Mouse (Mus musculus): ENCODE results near the gene Rabif. TPM values are rescaled to one million over a fixed set of nuclear protein-coding genes. Genes with fewer than 3 reads are reported as not detected.

Gene Rabif
- 11.9 TPM for polyA plus RNA-seq (2014; fragmentation: Illumina TruSeq; extraction: RNeasy Lipid Tissue Mini Kit (QIAGEN cat#74804); ENCODE audit: insufficient read depth, low read depth, low replicate concordance)

DNA sequence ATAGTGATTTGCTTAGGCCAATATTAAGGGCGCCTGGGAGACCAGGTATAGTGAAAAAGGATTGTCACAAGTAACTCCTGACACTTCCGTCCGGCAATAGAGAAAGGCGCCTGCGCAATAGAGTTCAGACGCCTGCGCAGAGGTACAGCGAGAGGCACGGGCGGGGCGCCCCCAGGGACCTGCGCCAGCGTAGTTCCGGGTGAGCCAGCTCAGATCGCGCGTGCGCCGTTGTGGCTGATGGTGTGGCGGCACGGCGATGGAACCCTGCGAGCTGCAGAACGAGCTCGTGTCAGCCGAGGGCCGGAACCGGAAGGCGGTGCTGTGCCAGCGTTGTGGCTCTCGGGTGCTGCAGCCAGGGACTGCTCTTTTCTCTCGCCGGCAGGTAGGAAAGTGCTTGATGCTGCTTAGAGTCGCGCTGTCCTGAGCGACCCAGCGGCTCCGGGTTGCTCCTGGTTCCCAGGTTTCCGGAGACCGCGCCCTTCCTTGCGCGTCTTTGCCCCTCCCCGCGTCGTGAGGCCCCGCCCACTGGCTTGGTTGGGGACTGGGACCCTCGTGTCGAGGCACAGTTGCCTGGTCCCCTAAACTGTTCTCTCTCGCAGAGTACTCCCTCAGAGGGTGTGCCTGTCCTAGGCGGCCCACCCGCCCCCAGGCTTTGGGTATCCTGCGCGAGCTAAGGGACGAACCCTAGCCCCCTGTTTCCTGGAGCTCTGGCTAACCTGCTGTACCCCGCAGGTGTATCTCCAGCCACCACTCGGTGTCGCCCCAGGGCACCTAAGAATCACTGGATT is at the start of gene Rabif:
TSS of gene Rabif (plus strand) at position 221 of the 788 bp plus-strand sequence.

DNA sequence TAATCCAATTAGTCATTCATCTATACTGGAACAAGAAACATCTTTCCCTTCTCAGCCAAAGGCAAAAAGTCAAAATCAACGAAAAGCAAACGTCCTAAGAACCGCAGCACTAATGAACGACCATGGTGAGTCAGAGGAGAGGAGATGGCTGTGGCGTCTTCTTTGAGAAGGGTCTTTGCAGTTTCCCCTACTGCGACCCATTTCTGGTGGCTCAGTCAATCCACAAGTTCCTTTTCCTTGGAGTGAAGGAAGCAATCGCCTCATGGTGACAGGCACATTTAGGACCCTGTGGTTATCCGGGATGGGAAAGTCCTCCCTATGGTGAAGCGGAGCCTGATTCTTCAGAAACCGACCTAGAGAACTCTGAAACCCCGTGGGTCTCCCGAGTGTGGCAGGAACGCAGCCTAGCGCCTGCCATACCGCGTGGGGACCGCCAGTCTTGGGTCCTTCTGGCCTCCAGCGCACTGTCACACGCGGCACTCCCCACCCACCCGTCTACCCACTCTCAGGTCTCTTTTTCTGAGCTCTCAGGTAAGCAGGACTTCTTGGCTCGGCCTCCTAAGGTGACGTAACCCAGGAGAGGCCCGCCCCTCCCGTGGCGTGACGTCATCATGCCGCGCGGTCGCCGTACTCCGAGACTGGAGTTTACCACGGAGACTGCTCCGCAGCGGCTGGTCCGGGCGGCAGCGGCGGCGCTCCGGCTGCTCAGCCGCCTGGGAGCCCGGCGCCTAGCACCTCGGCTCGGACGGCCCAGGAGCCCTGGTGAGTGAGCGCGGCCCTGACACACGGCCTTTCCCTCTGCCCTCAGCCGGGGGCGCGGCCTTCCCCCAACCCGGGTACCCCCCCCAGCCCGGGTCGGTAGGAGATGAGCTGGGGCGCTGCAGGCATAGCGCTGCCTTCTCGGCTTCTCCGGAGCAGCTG is 39.3 kb upstream of the Rabif start, which contains the start of gene Klhl12:
TSS of gene Klhl12 (plus strand) at position 628 of the 921 bp plus-strand sequence.

DNA sequence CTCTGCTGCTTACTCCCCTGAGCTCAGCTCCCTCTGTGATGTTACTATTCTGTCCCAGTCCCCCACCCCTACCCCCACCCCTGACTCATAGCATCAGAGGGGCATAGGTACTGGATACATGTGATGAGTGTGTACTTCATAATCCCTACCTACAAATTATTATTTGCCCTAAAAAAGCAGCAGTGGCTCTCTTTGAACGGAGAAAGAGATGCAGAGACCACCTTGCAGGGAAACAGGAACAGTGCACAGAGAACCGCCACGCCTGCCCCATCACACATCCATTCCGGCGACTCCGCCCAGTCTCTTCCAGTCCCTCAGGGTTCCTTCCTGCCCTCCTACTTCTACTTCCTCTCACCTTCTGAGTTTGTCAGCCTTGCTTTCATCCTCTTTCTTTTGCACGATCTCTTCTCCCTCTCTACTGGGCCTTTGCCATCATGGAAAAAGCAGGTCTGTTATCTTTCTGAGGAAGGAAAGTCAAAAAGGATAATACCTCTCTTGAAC is 55.2 kb downstream of the Rabif start, which contains the start of gene Mgat4e:
TSS of gene Mgat4e (minus strand) at position 51 of the 501 bp plus-strand sequence.

Other genes with a start within 250 kb of the Rabif start
- gene Myog, start 204.7 kb upstream of the Rabif start, polyA plus RNA-seq (2014; fragmentation: Illumina TruSeq; extraction: RNeasy Lipid Tissue Mini Kit (QIAGEN cat#74804); ENCODE audit: insufficient read depth, low read depth, low replicate concordance), result not detected
- 3.9 TPM for gene Ppfia4, start 161.7 kb upstream of the Rabif start, polyA plus RNA-seq (2014; fragmentation: Illumina TruSeq; extraction: RNeasy Lipid Tissue Mini Kit (QIAGEN cat#74804); ENCODE audit: insufficient read depth, low read depth, low replicate concordance)
- 24.8 TPM for gene Tmem183a, start 132.7 kb upstream of the Rabif start, polyA plus RNA-seq (2014; fragmentation: Illumina TruSeq; extraction: RNeasy Lipid Tissue Mini Kit (QIAGEN cat#74804); ENCODE audit: insufficient read depth, low read depth, low replicate concordance)
- gene 4933406M09Rik, start 108.7 kb upstream of the Rabif start, polyA plus RNA-seq (2014; fragmentation: Illumina TruSeq; extraction: RNeasy Lipid Tissue Mini Kit (QIAGEN cat#74804); ENCODE audit: insufficient read depth, low read depth, low replicate concordance), result not detected
- 28.0 TPM for gene Cyb5r1, start 89.1 kb upstream of the Rabif start, polyA plus RNA-seq (2014; fragmentation: Illumina TruSeq; extraction: RNeasy Lipid Tissue Mini Kit (QIAGEN cat#74804); ENCODE audit: insufficient read depth, low read depth, low replicate concordance)
- 80.1 TPM for gene Adipor1, start 79.3 kb upstream of the Rabif start, polyA plus RNA-seq (2014; fragmentation: Illumina TruSeq; extraction: RNeasy Lipid Tissue Mini Kit (QIAGEN cat#74804); ENCODE audit: insufficient read depth, low read depth, low replicate concordance)
- gene Klhl12, start 39.1 kb upstream of the Rabif start, polyA plus RNA-seq (2014; fragmentation: Illumina TruSeq; extraction: RNeasy Lipid Tissue Mini Kit (QIAGEN cat#74804); ENCODE audit: insufficient read depth, low read depth, low replicate concordance), result 9.2 TPM
- not detected for gene Mgat4e, start 55.0 kb downstream of the Rabif start, polyA plus RNA-seq (2014; fragmentation: Illumina TruSeq; extraction: RNeasy Lipid Tissue Mini Kit (QIAGEN cat#74804); ENCODE audit: insufficient read depth, low read depth, low replicate concordance)
- 6.1 TPM for gene Kdm5b, start 65.5 kb downstream of the Rabif start, polyA plus RNA-seq (2014; fragmentation: Illumina TruSeq; extraction: RNeasy Lipid Tissue Mini Kit (QIAGEN cat#74804); ENCODE audit: insufficient read depth, low read depth, low replicate concordance)
- 0.04 TPM for gene Syt2, start 152.0 kb downstream of the Rabif start, polyA plus RNA-seq (2014; fragmentation: Illumina TruSeq; extraction: RNeasy Lipid Tissue Mini Kit (QIAGEN cat#74804); ENCODE audit: insufficient read depth, low read depth, low replicate concordance)

All from lung, adult 10 weeks (tissue).